Mouse (Mus musculus) lung, adult 2 months (tissue): ENCODE results near the gene Ly6g6d.

Experiments used
- CTCF ChIP-seq: fragments of 200-500 bp; IDR thresholded peaks from 2 replicates; pipeline ENCODE4 v1.5.1; 2011; ENCODE audit warnings: mild to moderate bottlenecking, low read length, control low read depth; ENCODE audit not compliant: insufficient read depth
- POLR2A ChIP-seq: fragments of 200-500 bp; IDR thresholded peaks from 2 replicates; pipeline ENCODE4 v1.6.1; 2011; ENCODE audit warnings: low read depth, mild to moderate bottlenecking, control low read depth, low read length, borderline replicate concordance; ENCODE audit errors: extremely low read depth

- TF ChIP-seq CTCF (no peak), POLR2A (no peak)
These were observed 34.1 kb downstream of the Ly6g6d start for GRCm38 (mm10) chr17:35043794-35044193.
